Mouse (Mus musculus) midbrain, embryonic 14.5 days (tissue): ENCODE results near the gene D430041D05Rik. TPM values are rescaled to one million over a fixed set of nuclear protein-coding genes. Genes with fewer than 3 reads are reported as not detected.
A peak's percentile ranks its signal among the peaks of the same experiment; 100 is the strongest.

Experiments used
- ATAC-seq: fragments of 200-750 bp; cut with Nextera tagmentation; 2 replicates; pipeline ENCODE4 v1.8.0; 2017; ENCODE audit warnings: moderate number of reproducible peaks, moderate library complexity; ENCODE audit not compliant: low FRiP score, low TSS enrichment
- DNase-seq: peaks from one replicate; pipeline ENCODE4 v3.0.0-alpha.2; 2015
- H3K27ac ChIP-seq: fragments of 300-500 bp; sonication (generic); replicated peaks from 2 replicates; pipeline ENCODE4 v1.5.1; 2014; ENCODE audit warnings: mild to moderate bottlenecking, low read depth, low read length, moderate library complexity
- H3K27me3 ChIP-seq: fragments of 300-500 bp; sonication (generic); 2 replicates; pipeline ENCODE4 v1.6.1; 2014; ENCODE audit warnings: low read length, control low read depth, mixed read lengths; ENCODE audit not compliant: control insufficient read depth, insufficient read depth
- H3K36me3 ChIP-seq: fragments of 300-500 bp; sonication (generic); 2 replicates; pipeline ENCODE4 v1.6.1; 2014; ENCODE audit warnings: low read length, control low read depth; ENCODE audit not compliant: control insufficient read depth, insufficient read depth
- H3K4me1 ChIP-seq: fragments of 300-500 bp; sonication (generic); 2 replicates; pipeline ENCODE4 v1.6.1; 2014; ENCODE audit warnings: mild to moderate bottlenecking, antibody characterized with exemption, low read length, control low read depth; ENCODE audit not compliant: control insufficient read depth, insufficient read depth
- H3K4me2 ChIP-seq: fragments of 300-500 bp; sonication (generic); 2 replicates; pipeline ENCODE4 v1.6.1; 2014; ENCODE audit warnings: mild to moderate bottlenecking, low read length, moderate library complexity
- H3K4me3 ChIP-seq: fragments of 300-500 bp; sonication (generic); replicated peaks from 2 replicates; pipeline ENCODE4 v1.5.1; 2014; ENCODE audit warnings: low read depth, low read length
- H3K9ac ChIP-seq: fragments of 300-500 bp; sonication (generic); replicated peaks from 2 replicates; pipeline ENCODE4 v1.6.1; 2014; ENCODE audit warnings: mild to moderate bottlenecking, low read length, moderate library complexity
- H3K9me3 ChIP-seq: fragments of 300-500 bp; sonication (generic); 2 replicates; pipeline ENCODE4 v1.6.1; 2016; ENCODE audit warnings: low read length, control low read depth, mixed read lengths; ENCODE audit not compliant: control insufficient read depth
- WGBS: fragments of 180-500 bp; shearing (Covaris S2); extraction: QIAGEN DNeasy Blood & Tissue Kit; methylation state at CpG from one replicate; pipeline ENCODE4 v1.1.7; 2014; 5-methylcytosine and 5-hydroxymethylcytosine counted together
- polyA plus RNA-seq: library from polyadenylated mRNA; unstranded; fragments of >200 nt; fragmentation: Nextera tagmentation; extraction: Ambion mirVana; gene quantifications from 2 replicates; pipeline ENCODE4 v1.2.1, GENCODE M21; 2014

Gene D430041D05Rik
- polyA plus RNA-seq, 1 experiment from 2014 or later = 12.0 TPM

DNA sequence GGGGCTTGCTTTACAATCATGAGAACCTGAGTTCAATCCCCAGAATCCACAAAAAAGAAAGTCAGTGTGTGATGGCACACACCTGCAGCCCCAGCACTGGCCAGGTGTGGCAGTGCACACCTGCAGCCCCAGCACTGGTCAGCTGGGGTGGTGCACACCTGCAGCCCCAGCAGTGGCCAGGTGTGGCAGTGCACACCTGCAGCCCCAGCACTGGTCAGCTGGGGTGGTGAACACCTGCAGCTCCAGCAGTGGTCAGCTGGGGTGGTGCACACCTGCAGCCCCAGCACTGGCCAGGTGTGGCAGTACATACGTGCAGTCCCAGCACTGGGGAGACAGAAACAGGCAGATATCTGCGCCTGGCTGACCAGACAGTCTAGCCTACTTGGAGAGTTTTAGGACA lies 32.8 kb downstream of the D430041D05Rik start:
- Histone ChIP-seq H3K27ac (no peak overlapping the region), H3K9me3 (no peaks in the 10 kb centered on the region), H3K27me3 (no peaks in the 10 kb centered on the region), H3K4me2 (no peak overlapping the region), H3K4me1 (peaks cover 12% of the 10 kb centered on the region; the same call in 1 of the 2 replicates), H3K4me3 (no peak overlapping the region), H3K36me3 (no peaks in the 10 kb centered on the region), H3K9ac (no peak overlapping the region)
- ATAC-seq (no peak), DNase-seq (no peak)
- 81% methylated on average over 2 of the region's 2 CpGs for WGBS

- Histone ChIP-seq H3K36me3 (no peaks in the 10 kb centered on the region), H3K9me3 (no peaks in the 10 kb centered on the region), H3K9ac (no peak overlapping the region), H3K27ac (no peak overlapping the region), H3K27me3 (no peaks in the 10 kb centered on the region), H3K4me1 (peaks cover 15% of the 10 kb centered on the region), H3K4me2 (no peak overlapping the region), H3K4me3 (no peak overlapping the region)
- ATAC-seq (no peak), DNase-seq (no peak)
- WGBS = 67% methylated on average over 4 of the region's 4 CpGs
These were observed 38.7 kb downstream of the D430041D05Rik start for GRCm38 (mm10) chr2:104372156-104372555.

DNA sequence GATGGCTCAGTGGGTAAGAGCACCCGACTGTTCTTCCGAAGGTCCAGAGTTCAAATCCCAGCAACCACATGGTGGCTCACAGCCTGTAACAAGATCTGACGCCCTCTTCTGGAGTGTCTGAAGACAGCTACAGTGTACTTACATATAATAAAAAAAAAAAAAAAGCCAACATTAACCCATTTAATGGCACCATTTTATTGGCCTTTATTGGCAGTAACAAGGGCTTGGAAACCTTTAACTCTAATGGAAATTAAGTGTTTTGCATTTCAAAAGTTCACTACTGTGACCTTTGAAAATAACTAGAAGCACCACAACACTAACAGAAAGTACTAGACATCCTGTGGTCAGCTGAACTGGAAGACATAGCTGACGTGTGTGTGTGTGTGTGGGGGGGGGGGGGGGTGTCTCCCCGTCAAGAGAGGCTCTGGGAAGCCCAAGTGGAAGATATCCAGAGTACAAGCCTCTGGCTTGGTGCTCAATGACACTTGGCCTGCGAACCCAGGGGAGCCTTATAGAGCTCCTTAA lies 39.1 kb downstream of the D430041D05Rik start:
- Histone ChIP-seq H3K4me3 (no peak overlapping the region), H3K4me1 (peaks cover 15% of the 10 kb centered on the region), H3K27me3 (no peaks in the 10 kb centered on the region), H3K4me2 (no peak overlapping the region), H3K9me3 (no peaks in the 10 kb centered on the region), H3K9ac (no peak overlapping the region), H3K27ac (no peak overlapping the region), H3K36me3 (no peaks in the 10 kb centered on the region)
- DNase-seq (no peak), ATAC-seq (no peak)
- 67% methylated on average over 6 of the region's 6 CpGs for WGBS

DNA sequence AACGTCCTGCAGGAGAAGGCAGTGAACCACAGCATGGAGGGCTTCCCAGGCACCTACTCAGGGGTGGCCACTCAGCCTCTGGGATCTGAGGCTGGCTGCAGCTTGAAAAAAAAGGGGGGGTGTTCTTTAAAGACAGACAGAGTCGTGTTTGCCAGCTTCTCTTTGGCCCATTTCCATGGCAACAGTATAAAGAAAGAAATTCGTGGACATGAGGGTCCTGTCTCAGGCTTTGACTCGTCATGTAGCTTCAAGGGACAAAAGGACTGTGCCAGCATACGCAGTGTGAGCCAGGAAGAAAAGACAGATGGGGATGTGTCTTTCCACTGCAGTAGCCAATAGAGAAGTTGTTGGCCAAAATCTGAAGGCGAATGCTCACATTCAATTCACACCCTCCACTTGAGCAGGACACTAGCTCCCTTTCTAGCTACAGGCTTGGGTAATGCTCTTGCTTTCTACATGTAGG lies 42.9 kb downstream of the D430041D05Rik start:
- H3K9ac ChIP-seq = no peak overlapping the region
- peaks cover 15% of the 10 kb centered on the region for H3K4me1 ChIP-seq
- DNase-seq (peak; percentile 79), ATAC-seq (peak; percentile 79)
- H3K4me2 ChIP-seq = no peak overlapping the region
- 5% methylated on average over 6 of the region's 6 CpGs for WGBS
- H3K27ac ChIP-seq = peak overlapping the region; percentile 72
- no peaks in the 10 kb centered on the region for H3K27me3 ChIP-seq
- H3K9me3 ChIP-seq = no peaks in the 10 kb centered on the region
- H3K4me3 ChIP-seq = no peak overlapping the region
- H3K36me3 ChIP-seq = no peaks in the 10 kb centered on the region

DNA sequence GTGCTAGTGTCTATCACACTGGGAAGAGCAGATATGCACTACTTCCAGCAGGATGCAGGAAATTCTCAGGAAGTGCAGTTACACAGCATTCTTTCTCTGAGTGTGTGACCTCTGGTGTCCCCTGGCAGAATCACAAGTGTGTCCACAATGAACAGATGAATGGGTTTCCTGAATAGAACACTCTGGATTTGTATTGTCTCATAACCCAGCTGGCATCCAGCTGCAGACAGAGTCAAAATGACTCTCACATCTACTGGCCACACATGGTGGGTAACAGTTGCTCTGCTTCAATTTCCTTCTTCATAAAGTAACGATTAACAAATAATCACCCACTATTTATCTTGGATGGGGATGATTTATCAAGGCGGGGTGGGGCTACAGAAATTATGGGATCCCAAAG lies 43.5 kb downstream of the D430041D05Rik start:
- peaks cover 15% of the 10 kb centered on the region for H3K4me1 ChIP-seq
- no peaks in the 10 kb centered on the region for H3K27me3 ChIP-seq
- H3K4me2 ChIP-seq = no peak overlapping the region
- H3K36me3 ChIP-seq = no peaks in the 10 kb centered on the region
- DNase-seq (no peak), ATAC-seq (no peak)
- H3K9me3 ChIP-seq = no peaks in the 10 kb centered on the region
- WGBS = 75% methylated on average over 2 of the region's 2 CpGs
- H3K9ac ChIP-seq = no peak overlapping the region
- no peak overlapping the region for H3K4me3 ChIP-seq
- peak overlapping the region; percentile 72 for H3K27ac ChIP-seq

- DNase-seq (no peak), ATAC-seq (no peak)
- H3K4me1 ChIP-seq = no peaks in the 10 kb centered on the region
- 88% methylated on average over 3 of the region's 3 CpGs for WGBS
- no peaks in the 10 kb centered on the region for H3K27me3 ChIP-seq
- no peak overlapping the region for H3K4me2 ChIP-seq
- H3K36me3 ChIP-seq = no peaks in the 10 kb centered on the region
- H3K9ac ChIP-seq = no peak overlapping the region
- H3K9me3 ChIP-seq = no peaks in the 10 kb centered on the region
- no peak overlapping the region for H3K27ac ChIP-seq
- no peak overlapping the region for H3K4me3 ChIP-seq
These were observed 51.5 kb downstream of the D430041D05Rik start for GRCm38 (mm10) chr2:104359305-104359704.

- no peaks in the 10 kb centered on the region for H3K4me1 ChIP-seq
- H3K9me3 ChIP-seq = no peaks in the 10 kb centered on the region
- H3K4me3 ChIP-seq = no peak overlapping the region
- H3K27ac ChIP-seq = no peak overlapping the region
- ATAC-seq = no peak
- H3K9ac ChIP-seq = no peak overlapping the region
- DNase-seq = peak; percentile 31
- H3K36me3 ChIP-seq = no peaks in the 10 kb centered on the region
- WGBS = 97% methylated on average over 1 of the region's 1 CpGs
- H3K27me3 ChIP-seq = no peaks in the 10 kb centered on the region
- H3K4me2 ChIP-seq = no peak overlapping the region
These were observed 51.9 kb downstream of the D430041D05Rik start for GRCm38 (mm10) chr2:104358881-104359280.

GRCm38 (mm10) chr2:104356531-104356930 lies 54.3 kb downstream of the D430041D05Rik start:
- WGBS = 79% methylated on average over 4 of the region's 4 CpGs
- no peaks in the 10 kb centered on the region for H3K4me1 ChIP-seq
- H3K36me3 ChIP-seq = no peaks in the 10 kb centered on the region
- H3K27ac ChIP-seq = no peak overlapping the region
- H3K9ac ChIP-seq = no peak overlapping the region
- H3K4me2 ChIP-seq = no peak overlapping the region
- no peaks in the 10 kb centered on the region for H3K27me3 ChIP-seq
- H3K4me3 ChIP-seq = no peak overlapping the region
- ATAC-seq = no peak
- DNase-seq = no peak
- H3K9me3 ChIP-seq = no peaks in the 10 kb centered on the region

DNA sequence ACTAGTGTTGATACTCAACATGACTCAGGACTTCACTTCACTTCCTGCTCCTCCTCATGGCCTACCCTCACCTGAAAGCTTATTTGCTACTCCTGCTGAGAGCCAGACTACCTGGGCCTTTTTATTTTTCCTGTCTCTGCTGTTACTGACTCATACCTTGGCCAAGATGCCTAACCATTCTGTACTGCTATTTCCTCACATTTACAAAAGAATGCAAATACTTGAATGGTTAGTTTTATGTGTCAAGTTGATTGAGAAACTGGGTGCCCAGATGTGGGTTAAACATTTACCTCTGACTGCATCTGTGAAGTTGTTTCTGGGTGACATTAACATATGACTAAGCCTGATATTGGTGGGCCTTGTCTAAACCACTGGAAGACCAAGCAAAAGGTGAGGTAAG lies 56.7 kb downstream of the D430041D05Rik start:
- Histone ChIP-seq H3K4me3 (no peak overlapping the region), H3K4me2 (no peak overlapping the region), H3K36me3 (no peaks in the 10 kb centered on the region), H3K4me1 (no peaks in the 10 kb centered on the region), H3K27me3 (no peaks in the 10 kb centered on the region), H3K9ac (no peak overlapping the region), H3K9me3 (no peaks in the 10 kb centered on the region), H3K27ac (no peak overlapping the region)
- ATAC-seq = no peak
- no peak for DNase-seq
